In the genomic region with DNA sequence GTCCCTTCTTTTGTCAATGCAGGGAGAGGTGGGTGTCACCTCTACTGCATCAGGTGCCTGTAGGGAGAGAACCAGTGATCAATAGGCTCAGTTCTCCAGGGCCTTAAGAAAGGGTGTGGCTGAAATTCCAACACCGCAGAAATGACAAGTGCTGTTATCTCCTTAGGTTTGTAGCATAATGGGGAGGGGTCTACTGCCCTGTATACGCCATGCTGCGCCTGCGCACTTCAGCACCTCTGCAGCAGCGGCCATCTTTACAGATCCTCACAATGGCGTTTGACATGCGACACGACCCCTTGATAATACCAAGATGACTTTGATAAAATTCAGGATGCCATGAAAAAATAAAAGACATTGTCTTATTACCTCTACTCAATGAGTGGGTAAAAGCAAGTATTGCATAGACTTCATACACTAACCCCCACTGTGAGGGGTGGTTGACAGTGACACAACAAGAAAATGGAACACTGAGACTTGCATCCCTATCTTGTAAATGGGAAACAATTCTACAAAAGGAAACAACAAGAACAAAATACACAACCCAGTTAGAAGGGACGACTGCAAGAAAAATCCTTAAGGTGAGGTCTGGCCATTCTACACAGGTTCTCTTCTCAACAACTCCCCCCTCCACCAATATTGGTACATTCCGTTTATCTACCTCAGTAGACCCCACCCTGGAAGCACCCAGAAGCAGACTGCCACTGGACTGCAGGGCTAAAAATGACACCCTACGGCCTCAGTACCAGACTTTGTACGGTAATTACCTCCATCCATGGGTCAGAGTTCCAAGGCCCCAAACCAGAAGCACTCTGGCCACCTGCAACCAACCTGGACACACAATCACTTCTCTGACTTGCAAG, we compare ENCODE assay signal across 9 mouse cellular contexts. TPM values are rescaled to one million over a fixed set of nuclear protein-coding genes. Genes with fewer than 3 reads are reported as not detected.
DNase-seq lines count a peak whose midpoint lies in the region; ATAC-seq lines count a peak whose summit lies in the region.
"Had no signal": no experiment of that assay in that cellular context is flagged by ENCODE, and none has a peak within 500 bp of the region (broad histone marks: within the 10 kb centered on the region; RNA-seq: fewer than 3 reads in every experiment).

No protein-coding gene starts in this region.

- 45% methylated on average over 12 of the region's 12 CpGs for WGBS in lung, embryonic 15.5 days
- 50% methylated on average over 12 of the region's 12 CpGs for WGBS in embryonic facial prominence, embryonic 12.5 days
- WGBS in hindbrain, embryonic 14.5 days, result 45% methylated on average over 12 of the region's 12 CpGs
- WGBS in neural tube, embryonic 12.5 days, result 44% methylated on average over 12 of the region's 12 CpGs

- intact Hi-C loops in left cerebral cortex, postnatal 25 days (cut with DNase I), result loop anchor here (2.0 kb wide), 1 partner anchor 20 kb away; no protein-coding TSS in a partner anchor

- ATAC-seq in lung, embryonic 15.5 days (ENCODE audit: borderline replicate concordance, extremely low read depth, low FRiP score, low TSS enrichment), result no peak
- peak; percentile 18 for ATAC-seq in embryonic facial prominence, embryonic 12.5 days (ENCODE audit: insufficient number of reproducible peaks, insufficient read depth, low FRiP score, low TSS enrichment)
- ATAC-seq in hindbrain, embryonic 14.5 days (ENCODE audit: low FRiP score), result peak; percentile 78
- ATAC-seq in neural tube, embryonic 12.5 days (ENCODE audit: low FRiP score, low read depth), result peak; percentile 83

- H3K36me3 ChIP-seq in lung, embryonic 15.5 days, result no peaks in the 10 kb centered on the region
- H3K36me3 ChIP-seq in embryonic facial prominence, embryonic 12.5 days, result no peaks in the 10 kb centered on the region
- peaks cover 3% of the 10 kb centered on the region; the same call in 1 of the 2 replicates for H3K36me3 ChIP-seq in hindbrain, embryonic 14.5 days (replicated peaks; ENCODE audit: control insufficient read depth, insufficient read depth)
- H3K36me3 ChIP-seq in neural tube, embryonic 12.5 days, result no peaks in the 10 kb centered on the region

- H3K27ac ChIP-seq in lung, embryonic 15.5 days, result no peak overlapping the region
- 0 out of 2 replicates have a peak overlapping the region, but pooled peaks have one; percentile 68 for H3K27ac ChIP-seq in embryonic facial prominence, embryonic 12.5 days
- H3K27ac ChIP-seq in hindbrain, embryonic 14.5 days, result peak overlapping the region; percentile 91
- peak overlapping the region; percentile 62; the same call in 1 of the 2 replicates for H3K27ac ChIP-seq in neural tube, embryonic 12.5 days

- no peaks in the 10 kb centered on the region for H3K4me1 ChIP-seq in lung, embryonic 15.5 days
- H3K4me1 ChIP-seq in embryonic facial prominence, embryonic 12.5 days, result no peaks in the 10 kb centered on the region
- no peaks in the 10 kb centered on the region for H3K4me1 ChIP-seq in hindbrain, embryonic 14.5 days (replicated peaks; ENCODE audit: control insufficient read depth, insufficient read depth, low read length)
- no peaks in the 10 kb centered on the region for H3K4me1 ChIP-seq in neural tube, embryonic 12.5 days

- no peaks in the 10 kb centered on the region for H3K27me3 ChIP-seq in lung, embryonic 15.5 days
- H3K27me3 ChIP-seq in embryonic facial prominence, embryonic 12.5 days, result no peaks in the 10 kb centered on the region
- H3K27me3 ChIP-seq in hindbrain, embryonic 14.5 days (ENCODE audit: control insufficient read depth, insufficient read depth, low read length), result no peaks in the 10 kb centered on the region
- H3K27me3 ChIP-seq in neural tube, embryonic 12.5 days (replicated peaks), result no peaks in the 10 kb centered on the region

- H3K4me3 ChIP-seq in lung, embryonic 15.5 days, result peak overlapping the region; percentile 53
- peak overlapping the region; percentile 52 for H3K4me3 ChIP-seq in embryonic facial prominence, embryonic 12.5 days
- H3K4me3 ChIP-seq in hindbrain, embryonic 14.5 days (replicated peaks; ENCODE audit: low read length), result peak overlapping the region; percentile 56
- peak overlapping the region; percentile 60 for H3K4me3 ChIP-seq in neural tube, embryonic 12.5 days

- H3K9me3 ChIP-seq in lung, embryonic 15.5 days, result peaks cover 12% of the 10 kb centered on the region; the same call in 1 of the 2 replicates
- peaks cover 13% of the 10 kb centered on the region for H3K9me3 ChIP-seq in embryonic facial prominence, embryonic 12.5 days
- peaks cover 22% of the 10 kb centered on the region for H3K9me3 ChIP-seq in hindbrain, embryonic 14.5 days (ENCODE audit: control insufficient read depth, low read length)
- H3K9me3 ChIP-seq in neural tube, embryonic 12.5 days, result peaks cover 20% of the 10 kb centered on the region

- no peak for DNase-seq in lung, postnatal 4 days
- DNase-seq in hindbrain, embryonic 14.5 days (ENCODE audit: low spot score), result peak; percentile 83
- DNase-seq in left cerebral cortex, postnatal 25 days (ENCODE audit: low spot score in 2 of 2), result peak; percentile 48 to 64
- no peak for DNase-seq in spleen, adult 12 weeks (ENCODE audit: low spot score)
- no peak for DNase-seq in gastrocnemius, adult 8-10 months (ENCODE audit: low spot score in 2 of 2)

- H3K4me2 ChIP-seq in lung, embryonic 15.5 days, result peak overlapping the region; percentile 61
- peak overlapping the region; percentile 51 for H3K4me2 ChIP-seq in embryonic facial prominence, embryonic 12.5 days (replicated peaks)
- peak overlapping the region; percentile 49 for H3K4me2 ChIP-seq in hindbrain, embryonic 14.5 days (replicated peaks)
- H3K4me2 ChIP-seq in neural tube, embryonic 12.5 days (replicated peaks), result peak overlapping the region; percentile 49

- H3K9ac ChIP-seq in lung, embryonic 15.5 days, result peak overlapping the region; percentile 49; the same call in 1 of the 2 replicates
- peak overlapping the region; percentile 37 for H3K9ac ChIP-seq in embryonic facial prominence, embryonic 12.5 days
- H3K9ac ChIP-seq in hindbrain, embryonic 14.5 days, result peak overlapping the region; percentile 86
- H3K9ac ChIP-seq in neural tube, embryonic 12.5 days, result peak overlapping the region; percentile 69

RNA-seq across cellular contexts. Expression of gene Snurf, which starts 1.6 kb away (rescaled TPM):
- polyA plus RNA-seq in lung, embryonic 15.5 days (2015; fragmentation: Nextera tagmentation; extraction: Ambion mirVana), result 17.9 and 22.5 TPM in 2 replicates
- 28.7 and 51.3 TPM in 2 replicates for polyA plus RNA-seq in embryonic facial prominence, embryonic 12.5 days (2016; fragmentation: Nextera tagmentation; extraction: Ambion mirVana)
- 629 and 719 TPM in 2 replicates for polyA plus RNA-seq in hindbrain, embryonic 14.5 days (2014; fragmentation: Nextera tagmentation; extraction: Ambion mirVana)
- total RNA-seq in left cerebral cortex, postnatal 25 days (2021), result 1,000 to 10,000 TPM; 2,335 to 2,570 TPM
- polyA plus RNA-seq in neural tube, embryonic 12.5 days (2016; fragmentation: Nextera tagmentation; extraction: Ambion mirVana), result 231 and 271 TPM in 2 replicates
- 100 to 1,000 TPM; 177 to 263 (median 232) TPM for total RNA-seq in gastrocnemius, adult 8-10 months (2022)
- total RNA-seq: neutrophil, adult 5-6 weeks had no signal

RNA-seq across cellular contexts. Expression of gene Gm38393, which starts 1.6 kb away (rescaled TPM):
- polyA plus RNA-seq in lung, embryonic 15.5 days (2015; fragmentation: Nextera tagmentation; extraction: Ambion mirVana), result 0.19 and 0.57 TPM in 2 replicates
- 0.43 and 1.5 TPM in 2 replicates for polyA plus RNA-seq in embryonic facial prominence, embryonic 12.5 days (2016; fragmentation: Nextera tagmentation; extraction: Ambion mirVana)
- 4.4 and 6.3 TPM in 2 replicates for polyA plus RNA-seq in hindbrain, embryonic 14.5 days (2014; fragmentation: Nextera tagmentation; extraction: Ambion mirVana)
- total RNA-seq in left cerebral cortex, postnatal 25 days (2021), result 10 to 100 TPM; 66.7 to 81.6 TPM
- 1.6 and 1.7 TPM in 2 replicates for polyA plus RNA-seq in neural tube, embryonic 12.5 days (2016; fragmentation: Nextera tagmentation; extraction: Ambion mirVana)
- 1 to 10 TPM; 2.2 to 4.2 (median 3.2) TPM for total RNA-seq in gastrocnemius, adult 8-10 months (2022)

Comparison
In these comparisons a context has a peak if more than half of its experiments do, and no peak if none do; other contexts are left out.
1. DNase-seq: peak in hindbrain, embryonic 14.5 days (single experiment) and left cerebral cortex, postnatal 25 days (2 of 2); none in lung, postnatal 4 days (0 of 2), spleen, adult 12 weeks (single experiment) and gastrocnemius, adult 8-10 months (0 of 2).
2. Peak in every context shown above with its lines, with median percentiles within 50 percentile points of each other: H3K4me2 ChIP-seq, H3K4me3 ChIP-seq and H3K9ac ChIP-seq.